ENCODE assay signal across 13 mouse cellular contexts in the genomic region with DNA sequence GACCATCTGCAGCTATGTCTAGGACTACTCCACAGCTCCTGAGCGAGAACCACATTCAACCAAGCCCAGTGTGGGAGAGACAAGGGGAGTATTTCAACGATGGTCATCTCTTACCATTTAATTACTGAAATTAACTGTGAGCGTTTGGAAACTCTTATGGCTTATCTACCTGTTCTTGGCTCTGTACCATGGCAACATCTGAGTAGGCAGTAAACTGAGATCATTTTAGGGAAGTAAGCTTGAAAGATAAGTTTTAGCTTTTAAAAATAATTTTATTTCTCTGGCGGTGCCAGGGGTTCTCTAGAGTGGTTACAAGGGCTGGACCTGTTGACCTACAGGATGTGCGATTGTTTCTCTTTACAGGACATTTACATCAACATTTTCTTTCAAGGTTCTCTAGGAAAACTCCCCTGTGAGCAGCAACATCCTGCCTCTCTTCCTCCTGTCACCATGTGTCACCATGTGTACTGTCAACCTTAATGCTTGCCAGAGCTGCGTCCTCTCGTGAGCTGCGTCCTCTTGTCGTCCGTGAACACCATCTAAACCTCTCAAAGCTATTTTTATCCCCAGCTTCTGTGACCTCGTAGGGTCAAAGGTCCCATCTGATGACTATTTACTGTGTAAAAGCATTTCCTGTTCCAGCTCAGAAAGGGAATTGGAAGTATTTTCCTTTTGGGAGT. TPM values are rescaled to one million over a fixed set of nuclear protein-coding genes. Genes with fewer than 3 reads are reported as not detected.
DNase-seq lines count a peak whose midpoint lies in the region; ATAC-seq and TF ChIP-seq lines count a peak whose summit lies in the region.
"Had no signal": no experiment of that assay in that cellular context is flagged by ENCODE, and none has a peak within 500 bp of the region (broad histone marks: within the 10 kb centered on the region; RNA-seq: fewer than 3 reads in every experiment).

No protein-coding gene starts in this region.

- DNase-seq in kidney, adult 2 months: peak; percentile 71
- DNase-seq in kidney, adult 18-20 months: no peak
- peak; percentile 54 for DNase-seq in embryo, embryonic 9.5 days (ENCODE audit: extremely low spot score)
- peak; percentile 28 to 40 for DNase-seq in heart, postnatal 14 days
- DNase-seq in right cerebral cortex, adult 18-20 months: no peak
- no peak for DNase-seq in adrenal gland, adult (ENCODE audit: inconsistent age in 2 of 2, low spot score in 1 of 2)
- DNase-seq in Muller cell, postnatal 12 days (ENCODE audit: inconsistent ontology term): no peak

- no peak for TF ChIP-seq CTCF in kidney, adult 2 months (conservative IDR thresholded peaks at IDR 0.05; ENCODE audit: insufficient read depth, insufficient read length, low read depth, low read length)

- H3K27ac ChIP-seq in kidney, adult 2 months (ENCODE audit: insufficient read depth, low read depth, low read length): no peak overlapping the region
- H3K27ac ChIP-seq: embryonic facial prominence, embryonic 12.5 days; layer of hippocampus, adult 2 months; limb, embryonic 13.5 days; neural tube, embryonic 12.5 days had no signal

- H3K4me1 ChIP-seq in kidney, adult 2 months (ENCODE audit: control insufficient read depth, insufficient read depth, low read length): no peaks in the 10 kb centered on the region

- 55% methylated on average over 11 of the region's 11 CpGs for WGBS in kidney, adult 2 months

- no peak overlapping the region for H3K4me3 ChIP-seq in kidney, adult 2 months (ENCODE audit: insufficient read depth, low read depth, low read length)
- H3K4me3 ChIP-seq: embryonic facial prominence, embryonic 12.5 days; layer of hippocampus, adult 2 months; limb, embryonic 13.5 days; neural tube, embryonic 12.5 days had no signal

- no peak for TF ChIP-seq POLR2A in kidney, adult 2 months (IDR thresholded peaks at IDR 0.05; ENCODE audit: low read depth, low read length)

- ATAC-seq in neutrophil, adult 5-6 weeks (ENCODE audit: extremely low read depth, insufficient number of reproducible peaks, low FRiP score, poor library complexity, severe bottlenecking): peak; percentile 30; the same call in 1 of the 2 replicates
- ATAC-seq: forebrain, embryonic 14.5 days had no signal

- H3K36me3 ChIP-seq in kidney, adult 2 months (ENCODE audit: control insufficient read depth, insufficient read depth, low read length): no peaks in the 10 kb centered on the region
- H3K36me3 ChIP-seq: embryonic facial prominence, embryonic 12.5 days; limb, embryonic 13.5 days; neural tube, embryonic 12.5 days had no signal

- H3K27me3 ChIP-seq in kidney, adult 2 months (replicated peaks; ENCODE audit: control insufficient read depth, insufficient read depth, low read length): no peaks in the 10 kb centered on the region
- H3K27me3 ChIP-seq: neural tube, embryonic 12.5 days had no signal

- intact Hi-C loops in heart, postnatal 14 days (cut with DNase I): no loop called here

RNA-seq across cellular contexts. Expression of gene Hopx, which starts 15.5 kb away (rescaled TPM):
- 14.2 and 18.4 TPM in 2 replicates for polyA plus RNA-seq in kidney, adult 2 months (2012; rRNA removed)
- total RNA-seq in heart, postnatal 14 days (2021): 100 to 1,000 TPM; 496 to 513 TPM
- total RNA-seq in neutrophil, adult 5-6 weeks (2017): 13.6 and 16.1 TPM in 2 replicates

Comparison
In these comparisons a context has a peak if more than half of its experiments do, and no peak if none do; other contexts are left out.
1. DNase-seq: peak in kidney, adult 2 months (single experiment), embryo, embryonic 9.5 days (single experiment) and heart, postnatal 14 days (2 of 2); none in kidney, adult 18-20 months (single experiment), right cerebral cortex, adult 18-20 months (single experiment), adrenal gland, adult (0 of 2) and Muller cell, postnatal 12 days (single experiment).
2. RNA of gene Hopx, which starts 15.5 kb away (total RNA-seq): 496 to 513 TPM in heart, postnatal 14 days; 13.6 to 16.1 TPM in neutrophil, adult 5-6 weeks; every median in the first group is over 10 times any median in the second.